Comparison of ENCODE assay signal across 8 mouse cellular contexts in the genomic region with DNA sequence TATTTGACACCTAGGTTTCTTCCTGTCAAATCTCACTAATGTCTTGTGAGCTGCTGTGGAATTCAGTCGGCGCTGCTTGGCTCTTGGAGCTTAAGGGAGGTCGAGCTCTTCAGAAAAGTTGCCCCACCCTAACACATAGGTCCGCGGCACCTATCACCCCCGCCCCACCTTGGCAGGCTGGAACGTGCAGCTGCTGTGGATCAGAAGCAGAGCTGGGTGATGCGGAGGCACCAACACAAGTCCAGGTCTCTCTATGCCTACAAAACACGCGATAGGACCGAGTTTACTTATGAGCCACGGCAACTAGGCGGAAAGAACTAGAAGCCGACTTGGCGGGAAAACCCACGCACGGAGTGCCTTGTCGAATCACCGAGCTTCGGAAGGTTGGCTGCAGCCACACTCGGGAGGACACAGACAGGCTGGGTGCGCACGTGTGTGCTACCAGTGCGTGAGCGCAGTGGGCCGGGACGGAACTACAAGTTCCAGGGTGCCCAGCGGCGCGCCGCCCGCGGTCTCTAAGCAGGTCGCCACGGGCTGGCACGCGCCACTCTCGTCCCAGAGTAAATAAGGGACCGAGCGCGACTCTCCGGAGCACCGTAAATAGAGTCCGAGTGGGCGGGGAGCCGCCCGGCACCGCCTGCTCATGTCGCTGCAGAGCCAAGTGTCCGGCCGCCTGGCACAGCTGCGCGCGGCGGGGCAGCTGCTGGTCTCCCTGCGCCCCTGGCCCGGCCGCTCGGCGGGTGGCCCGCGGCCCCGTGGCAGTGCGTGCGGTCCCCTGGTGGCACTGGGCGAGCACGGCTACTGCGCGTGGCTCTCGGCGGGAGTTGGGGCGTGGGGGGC. TPM values are rescaled to one million over a fixed set of nuclear protein-coding genes. Genes with fewer than 3 reads are reported as not detected.
DNase-seq lines count a peak whose midpoint lies in the region; ATAC-seq and TF ChIP-seq lines count a peak whose summit lies in the region.

A gene (plus strand): TSS at position 563 of the 840 bp plus-strand sequence.

- H3K9ac ChIP-seq in midbrain, embryonic 11.5 days (ENCODE audit: low read length): peak within 1 kb of the TSS; percentile 67

- TF ChIP-seq CTCF in spleen, adult 2 months (IDR thresholded peaks at IDR 0.05; ENCODE audit: extremely low read depth, insufficient read depth, insufficient read length, insufficient replicate concordance): no peak

- H3K9me3 ChIP-seq in embryonic facial prominence, embryonic 10.5 days: no peaks in the 10 kb centered on the region
- H3K9me3 ChIP-seq in midbrain, embryonic 11.5 days (ENCODE audit: control insufficient read depth, low read length): no peaks in the 10 kb centered on the region

- peak within 1 kb of the TSS; percentile 68 for H3K27ac ChIP-seq in embryonic facial prominence, embryonic 10.5 days (replicated peaks)
- H3K27ac ChIP-seq in midbrain, embryonic 11.5 days (ENCODE audit: low read depth, low read length): no peak within 1 kb of the TSS
- H3K27ac ChIP-seq in spleen, adult 2 months (ENCODE audit: insufficient read depth, low read length): no peak within 1 kb of the TSS

- intact Hi-C loops in left cerebral cortex, postnatal 4 days (cut with DNase I): no loop called here

- peaks cover 29% of the 10 kb centered on the region for H3K4me1 ChIP-seq in embryonic facial prominence, embryonic 10.5 days
- peaks cover 15% of the 10 kb centered on the region for H3K4me1 ChIP-seq in midbrain, embryonic 11.5 days (ENCODE audit: control insufficient read depth, insufficient read depth, low read length)
- peaks cover 12% of the 10 kb centered on the region for H3K4me1 ChIP-seq in spleen, adult 2 months (ENCODE audit: control insufficient read depth, insufficient read depth, insufficient read length)

- peak; percentile 79 for ATAC-seq in granulocyte monocyte progenitor cell, adult 5-6 weeks (replicated peaks; ENCODE audit: poor library complexity, severe bottlenecking)
- ATAC-seq in midbrain, embryonic 11.5 days (ENCODE audit: low FRiP score): peak; percentile 82

- DNase-seq in ovary, postnatal 36 days (ENCODE audit: low spot score): peak; percentile 79
- DNase-seq in ovary, postnatal 10 days (ENCODE audit: low spot score): no peak
- DNase-seq in embryonic facial prominence, embryonic 10.5 days (ENCODE audit: low spot score): peak; percentile 81
- DNase-seq in kidney, adult 11 months: peak; percentile 89
- peak; percentile 70 for DNase-seq in left cerebral cortex, postnatal 4 days
- peak; percentile 98 for DNase-seq in midbrain, embryonic 11.5 days (ENCODE audit: low spot score, missing footprints)
- peak in 1 of 2 experiments; percentile 70 for DNase-seq in spleen, adult 2 months (ENCODE audit: low read depth in 1 of 2, low spot score in 2 of 2)

- TF ChIP-seq POLR2A in spleen, adult 2 months (IDR thresholded peaks at IDR 0.05; ENCODE audit: low read depth, low read length): no peak

- peaks cover 61% of the 10 kb centered on the region for H3K27me3 ChIP-seq in embryonic facial prominence, embryonic 10.5 days (replicated peaks; ENCODE audit: low read depth, poor library complexity, severe bottlenecking)
- peaks cover 6% of the 10 kb centered on the region for H3K27me3 ChIP-seq in midbrain, embryonic 11.5 days (ENCODE audit: control insufficient read depth, insufficient read depth, low read length)
- H3K27me3 ChIP-seq in spleen, adult 2 months (ENCODE audit: control insufficient read depth, insufficient read depth, low read length): no peaks in the 10 kb centered on the region

- H3K4me3 ChIP-seq in embryonic facial prominence, embryonic 10.5 days: peak within 1 kb of the TSS; percentile 79
- H3K4me3 ChIP-seq in midbrain, embryonic 11.5 days (ENCODE audit: low read depth, low read length): peak within 1 kb of the TSS; percentile 59
- peak within 1 kb of the TSS; percentile 82 for H3K4me3 ChIP-seq in spleen, adult 2 months (ENCODE audit: extremely low read depth, insufficient read depth, insufficient read length)

- 1% methylated on average over 72 of the region's 72 CpGs for WGBS in embryonic facial prominence, embryonic 10.5 days
- WGBS in midbrain, embryonic 11.5 days: 2% methylated on average over 72 of the region's 72 CpGs
- 2% methylated on average over 72 of the region's 72 CpGs for WGBS in spleen, adult 2 months

- H3K4me2 ChIP-seq in midbrain, embryonic 11.5 days: peak within 1 kb of the TSS; percentile 100

- H3K36me3 ChIP-seq in embryonic facial prominence, embryonic 10.5 days (replicated peaks): no peaks in the 10 kb centered on the region
- no peaks in the 10 kb centered on the region for H3K36me3 ChIP-seq in midbrain, embryonic 11.5 days (ENCODE audit: control insufficient read depth, insufficient read depth, low read length)
- H3K36me3 ChIP-seq in spleen, adult 2 months (ENCODE audit: control insufficient read depth, insufficient read depth, low read length): no peaks in the 10 kb centered on the region

RNA-seq across cellular contexts. Expression of the gene that starts here (rescaled TPM):
- polyA plus RNA-seq in embryonic facial prominence, embryonic 10.5 days (2016; fragmentation: Nextera tagmentation; extraction: Ambion mirVana): 5.0 and 5.4 TPM in 2 replicates
- 7.8 and 13.6 TPM in 2 replicates for total RNA-seq in granulocyte monocyte progenitor cell, adult 5-6 weeks (2014; fragmentation: Nextera tagmentation)
- total RNA-seq in granulocyte monocyte progenitor cell, adult 5-6 weeks (2017): 4.5 and 6.3 TPM in 2 replicates
- total RNA-seq in left cerebral cortex, postnatal 4 days (2021): 1 to 10 TPM; 5.5 to 6.3 TPM
- polyA plus RNA-seq in midbrain, embryonic 11.5 days (2014; fragmentation: Nextera tagmentation; extraction: Ambion mirVana): 2.2 and 3.0 TPM in 2 replicates
- polyA plus RNA-seq in spleen, adult 2 months (2012; rRNA removed): 13.4 and 17.9 TPM in 2 replicates
